Mouse (Mus musculus): ENCODE measurements around the gene Pnpla8.

The Pnpla8 gene

DNA sequence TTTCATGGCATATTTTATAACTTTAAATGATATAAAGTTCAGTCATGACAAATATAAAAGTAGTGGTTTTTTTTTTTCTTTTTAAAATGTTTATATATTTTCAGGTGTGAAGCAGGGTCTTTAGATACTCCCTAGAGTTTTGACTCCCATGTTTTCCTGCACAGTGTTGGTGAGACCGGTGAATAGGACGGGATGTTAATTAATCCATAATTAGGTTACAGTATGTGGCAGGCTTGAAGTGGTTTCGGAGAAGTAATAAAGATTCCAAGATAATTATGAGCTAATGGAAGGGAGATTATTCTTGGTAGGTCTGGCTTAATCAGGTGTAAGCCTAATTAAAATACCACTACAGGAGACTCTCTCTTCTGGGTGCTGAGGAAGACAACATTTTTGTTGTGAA is 125.0 kb downstream of the Pnpla8 start:
- no peak for DNase-seq (ENCODE audit: low spot score in 2 of 2)

DNA sequence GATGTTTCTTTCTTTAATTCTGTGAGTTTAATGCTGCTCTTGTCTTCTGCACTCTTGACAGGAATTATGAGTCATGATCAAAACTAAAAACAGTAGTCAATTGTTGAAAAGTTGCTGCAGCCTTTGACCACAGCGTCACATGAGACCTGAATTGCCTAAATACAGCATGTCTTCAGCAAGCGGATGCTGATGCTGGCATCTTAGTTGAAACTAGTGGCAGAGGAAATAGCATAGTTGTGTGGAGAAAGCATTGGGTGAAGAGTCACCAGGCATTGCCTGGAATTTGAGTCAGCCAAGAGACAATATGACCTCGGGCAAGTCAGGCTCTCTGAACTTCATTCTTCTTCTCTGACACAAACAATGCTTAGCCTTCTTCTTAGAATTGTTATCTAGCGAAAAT is 133.9 kb downstream of the Pnpla8 start:
- DNase-seq (ENCODE audit: low spot score in 2 of 2): no peak

DNA sequence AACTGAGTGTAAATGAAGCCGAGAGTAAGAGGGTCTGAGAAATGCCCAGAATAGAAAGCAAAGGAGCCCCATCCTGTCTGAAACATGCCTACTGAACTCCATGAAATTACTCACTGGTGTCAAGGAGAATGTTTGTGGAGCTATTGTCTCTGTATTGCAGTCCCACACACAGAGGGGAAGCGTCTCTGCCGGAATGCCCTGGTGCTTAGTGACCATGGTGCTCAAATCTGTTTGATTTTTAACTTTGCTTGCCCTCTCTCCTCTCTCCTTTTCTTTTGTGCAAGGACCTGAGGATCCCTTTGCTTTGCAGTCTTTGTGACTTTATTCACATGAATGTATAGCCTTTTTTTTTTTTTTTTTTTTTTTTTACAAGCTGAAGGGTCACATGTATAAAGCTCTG is 136.3 kb downstream of the Pnpla8 start:
- DNase-seq (ENCODE audit: low spot score in 2 of 2): no peak

DNA sequence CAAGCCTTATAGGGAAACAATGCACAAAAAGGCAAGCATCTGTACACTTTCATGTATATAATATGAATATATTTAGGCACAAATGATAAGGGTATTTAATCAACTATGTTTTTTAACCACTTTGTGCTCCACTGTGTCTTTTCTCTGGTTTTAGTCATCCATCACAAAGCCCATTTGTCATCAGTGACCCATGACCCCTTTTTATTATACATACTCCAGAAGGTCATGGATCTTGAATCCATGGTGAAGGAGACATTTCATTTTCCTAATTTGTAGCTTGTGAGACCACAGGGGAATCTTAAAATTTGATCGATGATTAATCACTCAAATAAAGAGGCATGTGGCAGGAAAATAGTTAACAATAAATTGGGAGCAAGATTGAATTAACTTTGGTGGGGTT is 136.7 kb downstream of the Pnpla8 start:
- DNase-seq (ENCODE audit: low spot score in 2 of 2): no peak

DNA sequence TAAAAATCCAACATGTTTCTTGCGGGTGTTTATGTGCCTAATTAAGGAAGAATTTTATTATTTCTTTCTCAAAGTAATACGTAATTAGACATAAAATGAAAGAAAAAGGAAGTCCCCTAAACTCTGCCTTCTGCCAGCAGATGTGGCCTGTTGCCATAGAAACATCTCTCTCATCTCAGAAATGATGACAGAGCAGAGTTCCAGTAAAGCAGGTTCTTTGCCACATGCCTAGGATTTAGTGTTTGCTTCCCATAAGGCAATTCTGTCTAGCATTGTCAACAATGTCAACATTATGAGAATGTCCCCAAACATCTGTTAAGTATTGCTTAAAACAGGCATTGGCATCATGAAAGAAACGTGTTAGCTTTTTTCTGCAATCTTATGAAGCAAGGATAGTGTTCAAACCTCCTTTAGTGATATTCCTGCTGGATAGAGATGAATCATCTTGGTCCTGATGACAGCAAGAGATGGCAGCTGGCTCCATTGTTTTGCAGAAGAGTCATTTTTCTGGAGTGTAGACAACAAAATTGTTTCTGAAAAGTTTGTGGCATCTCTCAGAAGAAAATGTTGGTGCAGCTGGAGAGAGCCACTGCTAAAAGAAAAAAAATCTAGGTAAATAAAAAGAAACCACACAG is 150.0 kb downstream of the Pnpla8 start:
- no peak for DNase-seq (ENCODE audit: low spot score in 2 of 2)

All from natural killer cell, adult 2 months (primary cell).